Mouse (Mus musculus) right cerebral cortex, adult 18-20 months (tissue): ENCODE results near the gene Igfbp6.
A peak's percentile ranks its signal among the peaks of the same experiment; 100 is the strongest.
"Not testable (repeated sequence)": the region's sequence is repeated elsewhere in the genome, so short reads cannot be mapped to it uniquely, and the experiment has no call there.

Source experiments
- DNase-seq: peaks from one replicate; pipeline ENCODE4 v3.0.0; 2022; ENCODE audit warnings: mixed read lengths

The Igfbp6 gene

DNA sequence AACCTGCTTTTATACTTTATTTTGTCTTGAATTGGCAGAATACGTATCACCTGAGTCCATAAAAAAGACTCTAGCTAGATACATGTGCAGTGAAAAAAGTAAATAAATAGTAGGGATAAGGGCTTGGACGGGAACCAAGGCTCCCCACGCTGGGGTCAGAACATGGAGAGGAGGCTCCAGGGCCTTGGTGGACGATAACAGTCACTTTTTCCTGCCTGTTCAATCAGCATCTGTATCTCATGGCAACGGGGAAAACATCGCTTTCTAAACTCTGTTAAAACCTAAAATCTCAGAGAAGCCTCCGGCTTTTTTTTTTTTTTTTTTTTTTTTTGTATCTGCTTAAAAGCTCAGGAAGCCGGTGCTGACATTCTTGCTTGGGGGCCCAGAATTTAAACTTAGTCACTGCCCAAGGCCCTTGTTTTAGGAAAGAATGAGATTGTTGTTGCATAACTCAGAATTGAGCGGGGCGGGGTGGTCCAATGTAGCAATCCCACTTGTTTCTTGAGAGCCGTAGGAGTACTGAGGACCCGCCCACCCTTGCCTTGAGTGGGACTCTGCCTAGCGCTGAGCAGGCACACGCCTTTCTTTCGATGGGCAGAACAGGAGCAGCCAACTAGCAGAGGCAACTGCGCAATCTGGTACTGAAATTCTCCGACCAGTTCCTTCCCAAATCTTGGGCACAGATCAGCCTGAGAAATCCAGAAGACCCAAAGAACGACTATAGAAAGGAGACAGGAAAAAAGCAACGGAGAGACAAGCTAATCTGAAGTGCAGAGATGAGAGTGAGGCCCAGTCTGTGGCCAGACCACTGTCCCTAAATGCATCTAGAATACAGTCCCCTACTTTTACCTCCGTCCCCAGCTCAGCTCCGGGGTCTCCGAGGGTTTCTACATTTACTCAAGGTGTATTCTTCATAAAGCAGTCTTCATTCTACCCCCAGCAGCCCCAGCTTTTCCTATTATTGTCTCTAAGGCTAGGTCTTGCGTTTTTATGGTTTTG is 949 bp upstream of the Igfbp6 start:
- peak; percentile 61 for DNase-seq

DNA sequence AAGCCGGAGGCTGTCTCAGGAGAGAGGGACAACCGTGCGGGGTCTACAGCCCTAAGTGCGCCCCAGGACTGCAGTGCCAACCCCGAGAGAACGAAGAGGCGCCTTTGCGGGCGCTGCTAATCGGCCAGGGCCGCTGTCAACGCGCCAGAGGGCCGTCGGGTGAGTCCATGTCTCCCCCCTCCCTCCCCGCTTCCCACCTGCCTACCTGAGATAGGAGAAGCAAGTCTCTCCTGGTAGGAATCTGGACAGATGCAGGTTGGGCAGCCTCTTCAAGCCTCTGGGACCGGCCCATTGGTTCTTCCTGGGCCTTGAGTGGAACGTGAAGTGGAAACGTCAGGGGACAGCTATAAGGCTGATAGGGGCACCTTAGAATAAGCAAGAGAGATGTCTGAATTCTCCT is 564 bp downstream of the Igfbp6 start:
- DNase-seq = no peak

DNA sequence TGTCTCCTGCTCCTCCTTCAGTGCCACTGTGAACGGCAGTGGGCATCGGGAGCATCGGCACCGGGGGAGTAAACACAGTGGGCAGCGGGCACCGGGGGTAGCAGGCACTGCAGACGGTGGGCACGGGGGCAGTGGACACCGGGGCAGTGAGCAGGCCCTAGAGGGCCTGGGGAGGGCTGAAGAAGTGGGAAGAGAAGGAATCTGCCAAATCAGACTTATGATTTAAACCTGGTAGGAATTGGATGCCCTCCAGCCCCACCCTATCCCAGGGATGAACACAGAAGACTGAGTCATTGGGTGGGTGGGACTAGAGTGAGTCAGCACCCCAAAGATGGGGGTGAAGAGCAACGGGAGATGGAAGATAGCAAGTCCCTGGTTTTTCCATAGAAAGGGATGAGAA is 1.2 kb downstream of the Igfbp6 start:
- DNase-seq = peak; percentile 87

DNA sequence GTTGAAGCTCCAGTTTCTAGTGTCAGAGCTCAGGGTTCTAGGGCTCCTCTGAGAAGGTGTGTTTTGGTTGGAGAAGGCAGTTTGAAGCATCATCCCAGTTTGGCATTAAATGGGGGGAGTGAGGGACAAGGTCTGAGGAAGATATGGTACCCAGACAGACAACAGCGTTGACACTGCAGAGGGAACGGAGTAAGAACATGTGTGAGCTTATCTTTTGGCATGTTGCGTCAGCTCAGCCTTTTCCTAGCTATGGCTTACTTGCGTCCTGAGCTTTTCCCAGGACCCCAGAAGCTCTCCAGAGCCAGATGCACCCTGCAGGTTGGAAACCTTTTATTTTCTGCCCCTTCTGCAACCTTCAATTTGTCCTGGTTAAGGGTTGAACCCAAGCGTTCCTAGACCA is 1.9 kb downstream of the Igfbp6 start:
- no peak for DNase-seq

DNA sequence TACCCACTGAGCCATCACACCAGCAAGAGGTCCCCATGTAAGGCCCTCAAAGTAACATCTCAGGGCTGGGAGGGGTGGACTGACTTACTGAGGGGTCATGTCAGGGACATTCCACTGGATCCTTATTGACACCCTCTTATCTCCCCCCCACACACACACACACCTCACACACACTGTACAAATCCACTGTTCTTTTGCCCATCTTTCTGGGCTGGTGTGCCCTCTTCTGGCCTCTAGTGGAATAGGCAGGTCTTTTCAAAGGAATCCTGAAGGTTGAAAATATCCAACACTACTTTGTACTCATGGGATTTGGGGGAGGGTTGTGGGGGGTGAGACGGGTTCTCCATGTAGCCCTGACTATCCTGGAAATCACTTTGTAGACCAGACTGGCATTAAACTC is 2.7 kb downstream of the Igfbp6 start:
- peak; percentile 35 for DNase-seq

DNA sequence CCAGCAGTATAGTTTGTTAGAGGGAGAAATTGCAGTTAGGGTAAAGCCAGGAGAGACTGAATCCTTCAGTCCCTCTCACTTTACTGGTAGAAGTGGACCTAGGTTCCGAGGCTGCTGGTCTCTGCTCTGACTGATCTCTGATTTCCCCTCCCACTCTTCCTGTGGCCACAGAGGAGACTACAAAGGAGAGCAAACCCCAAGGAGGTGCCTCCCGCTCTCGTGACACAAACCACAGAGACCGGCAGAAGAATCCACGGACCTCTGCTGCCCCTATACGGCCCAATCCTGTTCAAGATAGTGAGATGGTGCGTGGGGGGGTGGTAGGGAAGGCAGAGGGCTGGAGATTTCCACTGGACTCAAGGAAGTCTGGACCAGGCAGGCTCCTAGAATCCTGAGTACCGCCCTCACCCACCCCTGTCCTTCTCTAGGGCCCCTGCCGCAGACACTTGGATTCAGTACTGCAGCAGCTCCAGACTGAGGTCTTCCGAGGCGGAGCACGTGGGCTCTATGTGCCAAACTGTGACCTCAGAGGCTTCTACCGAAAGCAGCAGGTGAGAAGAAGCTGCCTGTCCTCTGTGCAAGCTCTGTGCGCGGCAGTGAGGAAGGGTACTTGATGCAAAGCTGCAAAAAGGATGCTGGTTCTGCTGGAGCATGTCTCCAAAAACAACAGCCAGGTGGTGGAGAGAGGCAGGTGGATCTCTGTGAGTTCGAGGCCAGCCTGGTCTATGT is 3.7 kb downstream of the Igfbp6 start:
- DNase-seq = no peak

DNA sequence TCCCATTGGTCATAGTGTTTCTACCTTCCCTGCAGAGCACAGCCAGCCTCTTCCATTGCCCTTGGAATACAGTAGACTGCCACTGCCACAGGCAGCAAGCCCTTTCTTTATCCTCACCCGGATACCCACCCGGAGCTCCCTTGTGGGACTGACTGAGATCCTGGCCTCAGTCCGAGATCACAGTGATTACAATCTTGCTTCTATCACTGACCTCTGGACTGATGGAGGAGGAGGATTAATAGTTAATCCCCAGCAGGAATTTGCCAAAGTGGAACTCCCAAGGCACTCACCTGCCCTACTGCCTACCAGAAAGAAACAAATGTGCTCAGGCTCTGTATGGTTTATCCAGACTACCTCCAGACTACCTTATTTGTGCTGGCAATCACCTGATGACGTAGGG is 5.4 kb downstream of the Igfbp6 start:
- no peak for DNase-seq

DNA sequence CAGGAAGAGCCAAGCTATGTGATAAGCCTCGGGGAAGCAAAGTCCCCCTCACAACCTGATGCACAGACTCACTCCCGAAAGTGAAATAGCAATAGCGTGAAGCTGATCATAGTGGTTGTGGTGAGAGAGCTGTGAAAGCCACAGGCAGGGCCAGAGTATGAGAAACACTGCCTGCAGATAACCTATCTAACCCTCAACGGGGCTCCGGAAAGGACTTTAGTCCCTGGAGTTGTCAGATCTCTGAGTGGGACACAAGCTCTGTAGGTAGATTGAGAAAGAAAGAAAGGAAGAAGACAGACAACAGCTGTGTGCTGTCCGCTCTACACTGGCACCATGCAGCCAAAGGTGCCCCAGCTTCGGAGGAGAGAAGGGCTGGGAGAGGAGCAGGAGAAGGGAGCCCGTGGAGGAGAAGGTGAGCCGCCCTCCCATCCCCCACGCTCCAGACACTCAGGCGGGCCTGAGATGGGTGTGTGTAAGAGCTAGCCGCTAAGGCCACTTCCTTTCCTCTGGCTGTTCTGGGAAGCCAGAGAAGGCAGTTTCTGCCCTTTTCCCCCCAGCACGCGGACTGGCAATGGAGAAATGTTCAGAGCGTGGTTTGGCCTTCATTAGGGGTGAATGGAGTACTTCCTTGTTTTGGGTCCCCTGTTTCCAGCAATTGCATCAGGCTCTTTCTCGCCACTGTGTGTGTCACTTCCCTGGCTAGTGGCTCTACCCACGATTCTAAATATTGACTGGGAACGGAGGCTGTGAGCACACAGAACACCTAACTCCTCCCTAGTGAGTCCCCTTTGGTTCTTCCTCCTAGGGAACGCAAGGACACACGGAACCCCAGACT is 6.4 kb downstream of the Igfbp6 start, which contains the start of gene Soat2:
Gene Soat2 (plus strand): TSS at position 226 of the 835 bp plus-strand sequence.
- DNase-seq = no peak

DNA sequence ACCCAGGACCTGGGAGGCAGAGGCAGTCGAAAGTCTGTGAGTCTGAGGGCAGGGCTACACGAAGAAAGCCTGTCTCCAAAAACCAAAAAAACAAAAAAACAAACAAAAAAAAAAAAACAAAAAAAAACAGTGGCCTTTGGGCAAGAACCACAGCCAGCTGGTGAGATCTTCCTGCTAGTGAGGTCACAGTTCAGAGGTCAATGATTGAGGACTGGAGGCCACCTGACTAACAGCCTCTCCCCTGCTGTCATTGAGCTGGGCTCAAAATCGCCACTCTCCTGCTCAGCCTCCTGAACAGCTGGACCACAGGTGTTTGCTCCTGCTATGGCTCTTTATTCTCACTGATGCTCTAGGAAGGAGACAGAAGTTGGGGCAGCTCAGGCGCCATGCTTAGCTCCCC is 8.5 kb downstream of the Igfbp6 start:
- no peak for DNase-seq

DNA sequence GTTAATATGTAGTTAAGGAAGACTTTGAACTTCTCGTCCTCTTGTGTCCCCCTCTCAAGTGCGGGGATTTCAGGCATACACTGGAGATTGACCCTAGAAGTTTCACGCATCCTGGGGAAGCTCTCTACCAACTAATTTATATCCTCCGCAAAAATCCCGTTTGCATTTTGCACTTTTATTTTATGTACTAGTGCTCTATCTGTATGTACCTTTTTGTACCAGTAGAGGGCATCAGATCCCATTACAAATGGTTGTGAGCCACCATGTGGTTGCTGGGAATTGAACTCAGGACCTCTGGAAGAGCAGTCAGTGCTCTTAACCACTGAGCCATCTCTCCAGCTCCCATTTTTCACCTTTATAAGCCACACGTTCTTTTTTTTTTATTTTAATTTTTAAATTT is 10.8 kb downstream of the Igfbp6 start:
- not testable (repeated sequence) for DNase-seq

DNA sequence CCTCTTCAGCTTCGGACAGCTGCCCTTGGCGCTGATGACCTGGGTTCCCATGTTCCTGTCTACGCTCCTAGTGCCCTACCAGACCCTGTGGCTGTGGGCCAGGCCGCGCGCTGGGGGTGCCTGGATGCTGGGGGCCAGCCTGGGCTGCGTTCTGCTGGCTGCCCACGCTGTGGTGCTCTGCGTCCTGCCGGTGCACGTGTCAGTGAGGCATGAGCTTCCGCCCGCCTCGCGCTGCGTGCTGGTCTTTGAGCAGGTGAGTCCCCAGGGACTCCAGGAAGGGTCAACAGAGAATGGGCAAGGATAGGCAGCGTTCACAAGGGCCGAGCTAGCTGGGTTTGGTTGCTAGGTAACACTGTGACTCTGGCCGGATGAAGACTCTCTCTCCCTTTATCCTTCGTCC is 12.7 kb downstream of the Igfbp6 start:
- no peak for DNase-seq

DNA sequence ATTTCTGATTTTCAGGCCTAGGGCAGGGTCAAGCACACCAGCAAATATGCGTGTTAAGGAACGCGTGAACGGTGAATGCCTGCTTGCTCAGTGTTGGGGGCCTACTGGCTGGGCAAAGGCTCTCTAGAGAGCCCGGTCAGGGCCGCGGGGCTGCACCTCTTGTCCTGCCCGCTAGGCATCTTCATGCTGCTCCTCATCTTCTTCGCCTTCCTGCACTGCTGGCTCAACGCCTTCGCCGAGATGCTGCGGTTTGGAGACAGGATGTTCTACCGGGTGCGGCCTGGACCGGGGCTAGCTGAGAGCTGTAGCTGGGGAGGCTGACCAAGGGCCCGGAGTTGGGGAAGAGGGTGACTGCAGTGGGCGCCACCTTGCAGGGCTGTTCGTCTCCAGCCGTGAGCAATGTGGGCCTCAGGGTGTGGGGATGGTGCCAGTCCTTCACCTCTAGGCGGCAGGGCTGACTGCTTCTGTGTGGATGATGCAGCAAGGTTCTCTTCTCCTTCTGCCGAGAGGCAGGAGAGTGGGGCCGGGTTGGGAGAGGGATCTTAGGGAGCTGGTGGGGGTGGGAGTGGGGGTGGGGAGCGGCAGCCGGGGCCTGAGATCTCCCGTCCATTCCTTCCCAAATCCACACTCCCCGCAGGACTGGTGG is 16.4 kb downstream of the Igfbp6 start:
- no peak for DNase-seq

DNA sequence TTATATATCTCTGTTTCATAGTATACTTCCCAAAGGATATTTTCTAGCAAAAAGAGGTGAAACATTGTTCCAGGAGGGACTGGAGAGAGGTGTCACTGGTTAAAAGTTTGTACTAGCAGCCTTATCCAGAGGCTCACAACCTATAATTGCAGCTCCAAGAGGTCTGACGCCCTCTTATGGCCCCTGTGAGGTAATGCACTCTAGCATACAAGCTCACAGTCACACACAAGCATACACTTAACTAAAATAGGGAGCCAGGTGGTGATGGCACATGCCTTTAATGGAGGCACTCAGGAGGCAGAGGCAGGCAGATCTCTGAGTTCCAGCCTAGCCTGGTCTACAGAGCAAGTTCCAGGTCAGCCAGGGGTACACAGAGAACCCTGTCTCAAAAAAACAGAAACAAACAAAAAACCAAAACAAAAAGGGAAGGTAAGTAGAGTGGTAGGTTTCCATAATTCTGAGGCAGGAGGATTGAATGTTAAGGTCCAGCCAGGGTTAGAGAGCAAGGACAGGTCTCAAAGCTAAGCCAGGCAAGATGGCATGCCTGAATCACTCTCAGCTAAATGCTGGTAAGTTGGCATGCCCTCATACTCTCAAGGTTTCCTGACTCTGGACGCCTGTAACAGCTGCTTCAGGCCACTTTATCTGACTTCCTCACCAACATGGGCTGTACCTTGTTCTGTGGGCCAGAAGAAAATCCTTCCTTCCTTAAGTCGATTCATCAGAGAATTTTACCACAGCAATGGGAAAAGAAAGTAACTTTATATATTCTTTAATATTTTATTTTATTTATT is 19.9 kb downstream of the Igfbp6 start:
- DNase-seq = no peak

DNA sequence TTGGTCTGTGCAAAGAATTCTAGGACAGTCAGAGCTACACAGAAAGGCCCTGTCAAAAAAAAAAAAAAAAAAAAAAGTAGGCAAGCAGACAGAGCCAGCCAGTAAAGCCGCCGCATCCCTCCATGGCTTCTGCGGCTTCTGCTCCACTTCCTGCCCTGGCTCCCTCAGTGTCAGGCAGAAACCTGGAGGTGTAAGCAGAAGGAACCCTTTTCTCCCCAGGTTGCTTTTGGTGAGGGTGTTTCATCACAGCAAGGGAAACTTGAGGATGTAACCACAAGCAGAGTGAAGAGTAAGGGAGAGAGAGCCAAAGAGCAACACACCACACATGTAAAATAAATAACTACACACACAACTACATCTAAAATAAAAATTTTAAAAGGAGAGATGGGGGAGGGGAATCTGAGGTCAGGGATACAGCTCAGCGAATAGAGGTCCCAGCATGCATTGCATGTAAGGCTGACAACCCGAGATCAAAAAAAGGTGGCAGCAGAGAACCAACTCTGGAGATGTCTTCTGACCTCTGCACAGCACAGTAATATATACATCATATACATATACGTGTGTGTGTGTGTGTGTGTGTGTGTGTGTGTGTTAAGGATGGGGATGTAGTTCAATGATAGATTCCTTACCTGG is 21.4 kb downstream of the Igfbp6 start:
- DNase-seq = no peak

DNA sequence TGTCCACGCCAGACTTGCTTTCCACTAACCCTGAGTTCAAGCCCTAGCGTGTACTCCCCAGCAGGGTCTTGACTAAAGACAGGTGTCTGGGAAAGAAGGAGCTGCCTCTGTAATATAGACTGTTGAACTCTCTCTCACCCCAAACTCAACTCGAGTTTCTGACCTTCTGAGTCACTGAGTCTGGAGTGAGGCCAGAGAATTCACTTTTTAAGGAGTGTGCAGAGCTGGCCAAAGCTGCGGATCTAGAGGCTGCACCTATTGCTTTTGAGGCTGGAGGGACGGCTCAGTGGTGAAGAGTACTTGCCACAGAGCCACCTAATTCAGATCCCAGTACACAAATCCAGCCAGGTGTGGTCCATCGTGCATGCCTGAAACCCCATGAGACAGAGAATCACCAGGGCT is 23.5 kb downstream of the Igfbp6 start:
- no peak for DNase-seq

DNA sequence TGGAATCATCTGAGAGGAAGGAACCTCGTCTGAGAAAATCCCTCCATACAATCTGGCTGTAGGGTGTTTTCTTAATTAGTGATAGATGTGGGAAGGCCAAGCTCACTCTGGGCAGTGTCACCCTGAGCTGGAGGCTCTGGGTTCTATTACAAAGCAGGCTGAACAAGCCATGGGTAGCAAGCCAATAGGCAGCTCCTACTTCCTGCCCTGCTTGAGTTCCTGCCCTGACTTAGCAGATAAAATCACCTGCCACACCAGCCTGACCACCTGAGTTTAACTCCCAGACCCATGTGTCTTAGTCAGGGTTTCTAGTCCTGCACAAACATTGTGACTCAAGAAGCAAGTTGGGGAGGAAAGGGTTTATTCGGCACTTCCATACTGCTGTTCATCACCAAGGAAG is 24.9 kb downstream of the Igfbp6 start:
- no peak for DNase-seq

DNA sequence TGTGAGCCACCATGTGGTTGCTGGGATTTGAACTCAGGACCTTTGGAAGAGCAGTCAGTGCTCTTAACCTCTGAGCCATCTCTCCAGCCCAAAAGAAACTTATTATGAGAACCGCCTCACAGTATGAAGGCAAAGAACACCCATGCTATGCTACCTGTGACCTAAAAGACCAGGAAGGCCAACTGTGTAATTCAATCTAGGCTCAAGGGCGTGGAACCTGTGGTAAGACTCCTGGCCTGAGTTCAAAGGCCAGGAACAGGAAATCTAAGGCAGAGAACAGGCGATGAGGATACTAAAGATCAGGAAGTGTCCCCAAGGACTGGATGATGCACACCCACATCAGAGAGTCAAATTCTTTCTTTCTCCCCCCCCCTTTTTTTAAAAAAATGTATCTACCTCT is 29.4 kb downstream of the Igfbp6 start:
- DNase-seq = no peak

DNA sequence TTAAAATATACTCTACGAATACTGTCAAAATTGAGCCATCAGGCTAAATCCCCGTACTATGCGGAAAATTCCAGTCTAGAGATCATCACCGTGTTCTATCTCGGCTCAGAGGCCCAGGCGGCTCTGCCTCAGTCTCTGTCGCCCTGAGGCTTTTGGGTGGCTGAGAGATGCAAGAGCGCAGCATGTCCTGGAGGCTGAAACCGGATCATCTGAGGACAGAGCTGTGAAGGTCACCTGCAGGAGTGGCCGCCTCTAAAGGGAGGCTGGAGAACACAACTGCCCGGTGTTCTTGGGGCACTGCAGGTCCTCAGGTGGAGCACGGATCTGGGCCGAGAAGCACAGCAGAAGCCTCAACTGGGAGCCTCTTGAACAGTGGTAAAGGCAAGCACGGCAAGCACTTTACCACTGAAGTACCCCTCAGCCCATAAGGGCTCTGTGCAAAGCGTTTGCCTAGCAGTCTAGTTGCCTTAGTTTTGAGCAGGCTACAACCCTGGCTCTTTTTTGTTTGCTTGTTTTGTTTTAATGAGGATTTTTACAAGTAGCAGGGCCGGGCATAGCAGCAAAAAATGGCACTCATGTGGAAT is 31.7 kb downstream of the Igfbp6 start:
- DNase-seq = no peak

DNA sequence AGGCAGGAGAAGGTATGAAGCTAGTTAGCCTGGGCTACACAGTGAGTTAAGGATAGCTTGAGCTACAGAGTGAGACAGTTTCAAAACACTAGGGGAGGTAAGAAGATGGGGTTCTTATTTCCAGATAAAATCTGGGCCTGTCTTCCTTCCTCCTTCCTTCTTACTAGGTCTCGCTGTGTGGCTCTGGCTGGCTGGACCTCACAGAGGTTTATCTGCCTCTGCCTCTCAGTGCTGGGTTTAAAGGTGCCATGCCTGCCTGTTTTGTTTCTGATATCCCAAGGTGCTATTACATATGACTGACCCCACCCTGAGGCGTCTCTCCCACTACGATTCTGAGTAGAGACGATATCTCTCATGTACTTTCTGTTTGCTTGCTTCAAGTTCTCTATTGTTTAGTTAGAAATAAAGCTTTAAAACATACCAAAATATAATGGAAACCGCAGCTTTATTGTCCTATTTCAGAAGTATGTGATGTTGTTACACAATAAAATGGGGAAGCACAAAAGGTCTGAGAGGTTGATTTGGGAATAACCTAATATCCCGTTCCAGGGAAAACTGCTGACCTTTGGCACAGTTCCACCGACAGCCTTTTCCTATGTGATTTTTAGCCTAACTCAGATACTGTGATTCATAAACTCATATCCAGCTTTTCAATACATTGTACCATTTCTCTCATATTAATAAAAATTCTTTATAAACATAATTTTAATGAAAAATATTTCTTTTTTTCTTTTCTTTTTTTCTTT is 32.6 kb downstream of the Igfbp6 start:
- no peak for DNase-seq

DNA sequence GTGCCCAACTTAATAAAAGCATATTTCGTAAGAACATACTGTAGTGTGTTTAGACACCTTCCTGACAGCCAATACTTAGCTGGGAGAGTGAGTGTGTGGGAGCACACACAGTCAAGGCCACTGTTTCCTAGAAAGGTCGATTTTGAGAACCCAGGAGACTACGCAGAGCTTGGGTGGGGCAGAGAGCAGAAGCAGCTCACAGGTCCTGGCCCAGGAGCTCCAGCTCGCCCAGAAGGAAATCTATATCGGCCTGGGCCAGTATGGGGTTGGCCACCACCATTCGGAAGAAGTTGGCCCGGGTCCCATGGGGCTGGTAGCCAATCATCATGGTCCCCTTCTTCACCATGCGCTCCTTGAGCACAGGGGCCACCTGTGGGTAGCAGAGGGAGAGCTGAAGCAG is 33.3 kb downstream of the Igfbp6 start:
- no peak for DNase-seq
